Mouse (Mus musculus) liver, embryonic 11.5 days (tissue): ENCODE data around the gene Trmu. TPM values are rescaled to one million over a fixed set of nuclear protein-coding genes. Genes with fewer than 3 reads are reported as not detected.

Source experiments
- ATAC-seq: fragments of 200-750 bp; cut with Nextera tagmentation; replicated peaks from 2 replicates; pipeline ENCODE4 v1.8.0; 2017; ENCODE audit warnings: moderate number of reproducible peaks, mild to moderate bottlenecking, moderate TSS enrichment, moderate library complexity; ENCODE audit not compliant: low FRiP score
- DNase-seq: peaks from one replicate; pipeline ENCODE4 v3.0.0-alpha.2; 2017; ENCODE audit warnings: low spot score
- H3K27ac ChIP-seq: fragments of 300-500 bp; sonication (generic); 2 replicates; pipeline ENCODE4 v1.5.1; 2014; ENCODE audit warnings: mild to moderate bottlenecking, low read depth, low read length, control low read depth
- H3K27me3 ChIP-seq: fragments of 300-500 bp; sonication (generic); replicated peaks from 2 replicates; pipeline ENCODE4 v1.6.1; 2014; ENCODE audit warnings: low read length, mixed read lengths; ENCODE audit not compliant: control insufficient read depth, insufficient read depth
- H3K36me3 ChIP-seq: fragments of 300-500 bp; sonication (generic); 2 replicates; pipeline ENCODE4 v1.6.1; 2014; ENCODE audit warnings: mild to moderate bottlenecking, low read length, moderate library complexity, mixed read lengths; ENCODE audit not compliant: control insufficient read depth, insufficient read depth
- H3K4me1 ChIP-seq: fragments of 300-500 bp; sonication (generic); replicated peaks from 2 replicates; pipeline ENCODE4 v1.6.1; 2014; ENCODE audit warnings: low read length, mixed read lengths; ENCODE audit not compliant: control insufficient read depth, insufficient read depth
- H3K4me2 ChIP-seq: fragments of 300-500 bp; sonication (generic); 2 replicates; pipeline ENCODE4 v1.6.1; 2014; ENCODE audit warnings: mild to moderate bottlenecking, control low read depth, moderate library complexity
- H3K4me3 ChIP-seq: fragments of 300-500 bp; sonication (generic); 2 replicates; pipeline ENCODE4 v1.5.1; 2014; ENCODE audit warnings: low read depth, low read length, control low read depth
- H3K9ac ChIP-seq: fragments of 300-500 bp; sonication (generic); 2 replicates; pipeline ENCODE4 v1.6.1; 2014; ENCODE audit warnings: low read depth, low read length, control low read depth
- H3K9me3 ChIP-seq: fragments of 300-500 bp; sonication (generic); 2 replicates; pipeline ENCODE4 v1.6.1; 2016; ENCODE audit warnings: low read length, inconsistent platforms, mixed read lengths; ENCODE audit not compliant: control insufficient read depth
- WGBS: fragments of 180-500 bp; shearing (Covaris S2); extraction: QIAGEN DNeasy Blood & Tissue Kit; methylation state at CpG from one replicate; pipeline ENCODE4 v1.1.7; 2014; 5-methylcytosine and 5-hydroxymethylcytosine counted together
- polyA plus RNA-seq: library from polyadenylated mRNA; unstranded; fragments of >200 nt; fragmentation: Nextera tagmentation; extraction: Ambion mirVana; gene quantifications from 2 replicates; pipeline ENCODE4 v1.2.1, GENCODE M21; 2014

Trmu gene
- polyA plus RNA-seq, 1 experiment from 2014 or later: 34.0 TPM

DNA sequence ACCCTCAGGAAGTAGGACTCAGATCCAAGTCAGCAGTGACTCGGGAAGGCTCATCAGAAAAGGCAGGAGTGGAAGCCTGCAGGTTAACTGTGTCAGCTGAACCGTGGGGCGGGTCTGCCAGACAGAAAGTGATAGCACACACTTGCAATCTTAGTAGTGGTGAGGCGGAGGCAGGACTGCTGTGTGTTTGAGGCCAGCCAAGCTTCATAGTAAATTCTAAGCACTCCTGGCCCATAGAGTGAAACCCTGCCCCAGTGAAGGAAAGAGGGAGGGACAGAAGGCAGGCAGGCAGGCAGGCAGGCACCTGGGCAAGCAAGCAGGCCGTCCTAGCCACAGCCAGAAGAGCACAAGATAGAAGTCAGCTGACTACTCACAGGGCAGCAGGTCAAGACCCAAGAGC, 6.5 kb downstream of the Trmu start:
- H3K9me3 ChIP-seq: no peaks in the 10 kb centered on the region
- H3K4me3 ChIP-seq: no peak overlapping the region
- peaks cover 16% of the 10 kb centered on the region for H3K36me3 ChIP-seq
- peaks cover 2% of the 10 kb centered on the region; the same call in 1 of the 2 replicates for H3K4me1 ChIP-seq
- H3K27ac ChIP-seq: no peak overlapping the region
- H3K27me3 ChIP-seq: no peaks in the 10 kb centered on the region
- 79% methylated on average over 5 of the region's 5 CpGs for WGBS
- ATAC-seq: no peak
- no peak overlapping the region for H3K9ac ChIP-seq
- DNase-seq: no peak
- no peak overlapping the region for H3K4me2 ChIP-seq

- no peaks in the 10 kb centered on the region for H3K4me1 ChIP-seq
- 56% methylated on average over 4 of the region's 4 CpGs for WGBS
- H3K9me3 ChIP-seq: no peaks in the 10 kb centered on the region
- ATAC-seq: no peak
- H3K36me3 ChIP-seq: peaks cover 24% of the 10 kb centered on the region
- H3K27me3 ChIP-seq: no peaks in the 10 kb centered on the region
- no peak overlapping the region for H3K4me2 ChIP-seq
- DNase-seq: no peak
- H3K4me3 ChIP-seq: no peak overlapping the region
- H3K9ac ChIP-seq: no peak overlapping the region
- H3K27ac ChIP-seq: no peak overlapping the region
Observed at GRCm38 (mm10) chr15:85889235-85889634, 10.1 kb downstream of the Trmu start.

- 88% methylated on average over 10 of the region's 10 CpGs for WGBS
- no peaks in the 10 kb centered on the region for H3K4me1 ChIP-seq
- no peak overlapping the region for H3K4me2 ChIP-seq
- DNase-seq (no peak), ATAC-seq (no peak)
- no peak overlapping the region for H3K9ac ChIP-seq
- H3K27ac ChIP-seq: no peak overlapping the region
- no peak overlapping the region for H3K4me3 ChIP-seq
- H3K27me3 ChIP-seq: no peaks in the 10 kb centered on the region
- no peaks in the 10 kb centered on the region for H3K9me3 ChIP-seq
- H3K36me3 ChIP-seq: peaks cover 22% of the 10 kb centered on the region
Observed at GRCm38 (mm10) chr15:85891971-85892370, 12.9 kb downstream of the Trmu start.

- Histone ChIP-seq H3K27me3 (no peaks in the 10 kb centered on the region), H3K9me3 (no peaks in the 10 kb centered on the region), H3K27ac (no peak overlapping the region), H3K36me3 (peaks cover 26% of the 10 kb centered on the region), H3K4me3 (no peak overlapping the region), H3K9ac (no peak overlapping the region), H3K4me1 (no peaks in the 10 kb centered on the region), H3K4me2 (no peak overlapping the region)
- ATAC-seq (no peak), DNase-seq (no peak)
- 88% methylated on average over 13 of the region's 13 CpGs for WGBS
Observed at GRCm38 (mm10) chr15:85892498-85893118, 13.5 kb downstream of the Trmu start.

DNA sequence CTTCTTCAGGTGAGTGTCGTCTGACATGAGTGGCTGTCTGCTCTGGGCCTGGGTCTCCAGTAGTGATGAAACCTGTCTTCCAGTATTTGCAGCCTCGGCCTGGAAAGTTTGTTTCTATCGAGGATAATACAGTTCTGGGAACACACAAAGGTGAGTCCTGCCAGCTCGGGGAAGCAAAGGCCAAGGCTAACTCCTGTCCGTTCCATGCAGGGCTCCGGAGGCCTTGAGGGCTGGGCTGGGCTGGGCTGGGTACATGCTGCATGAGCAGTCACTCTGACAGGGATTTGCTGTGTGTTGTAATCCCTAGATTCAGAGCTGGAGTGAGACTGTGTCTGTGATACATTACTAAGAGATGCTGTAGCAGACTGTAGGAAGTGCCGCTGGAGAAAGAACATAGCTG, 14.8 kb downstream of the Trmu start:
- no peak overlapping the region for H3K27ac ChIP-seq
- DNase-seq (no peak), ATAC-seq (no peak)
- no peaks in the 10 kb centered on the region for H3K9me3 ChIP-seq
- no peak overlapping the region for H3K4me3 ChIP-seq
- H3K4me2 ChIP-seq: no peak overlapping the region
- WGBS: 90% methylated on average over 7 of the region's 7 CpGs
- H3K4me1 ChIP-seq: no peaks in the 10 kb centered on the region
- H3K36me3 ChIP-seq: peaks cover 32% of the 10 kb centered on the region
- no peak overlapping the region for H3K9ac ChIP-seq
- no peaks in the 10 kb centered on the region for H3K27me3 ChIP-seq

DNA sequence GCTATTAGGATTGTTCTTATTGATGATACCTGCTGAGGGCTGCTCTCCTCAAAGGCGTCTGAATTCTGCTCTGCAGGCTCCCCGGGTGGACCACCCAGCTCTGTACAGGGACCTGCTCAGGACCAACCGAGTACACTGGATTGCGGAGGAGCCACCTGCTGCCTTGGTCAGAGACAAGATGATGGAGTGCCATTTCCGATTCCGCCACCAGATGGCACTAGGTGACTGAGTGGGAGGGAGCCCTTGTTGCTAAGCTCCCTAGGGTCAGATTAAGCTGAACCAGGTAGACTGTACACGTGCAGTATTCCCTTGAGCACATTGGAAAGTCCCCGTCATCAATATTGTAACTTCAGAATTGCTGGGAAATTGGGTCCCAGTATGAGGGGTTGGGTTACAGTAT, 17.2 kb downstream of the Trmu start:
- Histone ChIP-seq H3K9me3 (no peaks in the 10 kb centered on the region), H3K4me1 (no peaks in the 10 kb centered on the region), H3K27me3 (no peaks in the 10 kb centered on the region), H3K4me2 (no peak overlapping the region), H3K27ac (no peak overlapping the region), H3K36me3 (peaks cover 34% of the 10 kb centered on the region), H3K4me3 (no peak overlapping the region), H3K9ac (no peak overlapping the region)
- WGBS: 28% methylated on average over 8 of the region's 8 CpGs
- peak; percentile 30; the same call in 1 of the 2 replicates for ATAC-seq
- peak; percentile 76 for DNase-seq

- Histone ChIP-seq H3K27ac (no peak overlapping the region), H3K4me3 (no peak overlapping the region), H3K27me3 (no peaks in the 10 kb centered on the region), H3K4me1 (no peaks in the 10 kb centered on the region), H3K9me3 (no peaks in the 10 kb centered on the region), H3K36me3 (peaks cover 34% of the 10 kb centered on the region), H3K9ac (no peak overlapping the region), H3K4me2 (no peak overlapping the region)
- ATAC-seq: no peak
- WGBS: 85% methylated on average over 10 of the region's 10 CpGs
- no peak for DNase-seq
Observed at GRCm38 (mm10) chr15:85897113-85897512, 18.0 kb downstream of the Trmu start.

DNA sequence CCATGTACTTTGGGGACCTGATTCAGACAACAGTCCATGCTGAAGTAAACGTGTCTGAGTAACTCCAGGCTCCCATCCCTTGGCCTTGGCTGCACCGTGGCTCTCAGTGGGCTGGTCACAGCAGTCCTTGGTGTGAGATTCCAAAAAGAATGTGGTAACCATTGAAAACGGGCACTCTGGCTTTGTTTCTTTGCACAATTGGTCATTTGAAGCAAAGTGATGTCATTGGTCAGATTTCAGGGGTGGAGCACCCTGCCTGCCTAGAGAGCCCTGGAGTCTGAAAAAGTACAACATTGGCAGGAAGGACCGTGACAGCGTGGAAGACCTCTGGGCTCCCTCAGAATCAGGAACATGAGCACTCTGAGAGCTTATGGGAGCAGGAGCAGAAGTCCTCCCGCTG, 20.3 kb downstream of the Trmu start:
- ATAC-seq: no peak
- Histone ChIP-seq H3K27me3 (peaks cover 3% of the 10 kb centered on the region; the same call in 1 of the 2 replicates), H3K36me3 (peaks cover 22% of the 10 kb centered on the region; the same call in 1 of the 2 replicates), H3K4me2 (no peak overlapping the region), H3K4me3 (no peak overlapping the region), H3K9ac (no peak overlapping the region), H3K27ac (no peak overlapping the region), H3K9me3 (no peaks in the 10 kb centered on the region), H3K4me1 (0 out of 2 replicates have a peak, but pooled peaks cover 4% of the 10 kb centered on the region)
- DNase-seq: no peak
- WGBS: 84% methylated on average over 6 of the region's 6 CpGs

DNA sequence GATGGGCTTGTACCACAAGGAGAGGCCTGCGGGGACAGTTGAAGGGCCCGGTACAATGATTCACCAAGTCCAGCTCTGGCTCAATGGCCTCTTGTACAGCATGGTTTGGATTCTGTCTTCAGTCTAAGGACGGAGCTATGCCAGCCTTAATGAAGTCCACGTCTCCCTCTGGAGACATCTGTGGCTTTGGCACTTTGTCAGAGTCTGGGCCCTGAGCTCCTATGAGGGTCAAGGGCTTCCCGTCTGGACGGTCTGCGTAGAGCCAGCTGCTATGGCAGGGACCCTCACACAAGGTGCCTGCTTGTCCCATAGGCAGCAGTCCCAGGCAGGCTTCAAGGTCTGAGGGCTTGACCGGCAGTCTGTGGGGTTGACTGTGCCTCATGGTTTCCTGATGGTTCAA, 21.2 kb downstream of the Trmu start:
- Histone ChIP-seq H3K9ac (no peak overlapping the region), H3K4me3 (no peak overlapping the region), H3K27ac (no peak overlapping the region), H3K9me3 (no peaks in the 10 kb centered on the region), H3K27me3 (peaks cover 3% of the 10 kb centered on the region; the same call in 1 of the 2 replicates), H3K4me2 (no peak overlapping the region), H3K4me1 (0 out of 2 replicates have a peak, but pooled peaks cover 4% of the 10 kb centered on the region), H3K36me3 (peaks cover 14% of the 10 kb centered on the region; the same call in 1 of the 2 replicates)
- ATAC-seq: no peak
- no peak for DNase-seq
- 87% methylated on average over 8 of the region's 8 CpGs for WGBS
